Mouse (Mus musculus): ENCODE results near the gene Fblim1.

DNA sequence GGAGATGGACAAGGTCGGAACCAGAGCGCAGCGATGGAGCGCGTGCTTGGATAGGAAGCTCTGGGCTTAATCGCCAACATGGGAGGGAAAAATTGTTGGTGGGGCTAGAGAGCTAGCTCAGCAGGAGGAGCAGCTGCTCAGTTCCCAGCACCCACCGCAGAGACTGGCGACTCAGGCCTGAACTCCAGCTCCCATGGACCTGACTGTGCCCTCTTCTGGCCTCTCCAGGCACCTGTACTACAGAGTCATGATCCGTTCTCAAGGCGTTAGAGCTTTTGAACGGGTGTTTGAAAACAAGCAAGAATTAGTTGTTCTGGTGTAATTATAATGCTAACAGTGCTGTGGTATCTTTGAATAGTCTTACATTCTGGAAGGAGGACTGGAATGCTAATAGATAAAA lies 77.0 kb downstream of the Fblim1 start:
- no peak for TF ChIP-seq CTCF (IDR thresholded peaks at IDR 0.05; ENCODE audit: low read depth)
- TF ChIP-seq EP300 (IDR thresholded peaks at IDR 0.05; ENCODE audit: low read depth), result no peak

Measured in liver, postnatal 0 days (tissue).